8 mouse cellular contexts compared by ENCODE assay signal in the genomic region with DNA sequence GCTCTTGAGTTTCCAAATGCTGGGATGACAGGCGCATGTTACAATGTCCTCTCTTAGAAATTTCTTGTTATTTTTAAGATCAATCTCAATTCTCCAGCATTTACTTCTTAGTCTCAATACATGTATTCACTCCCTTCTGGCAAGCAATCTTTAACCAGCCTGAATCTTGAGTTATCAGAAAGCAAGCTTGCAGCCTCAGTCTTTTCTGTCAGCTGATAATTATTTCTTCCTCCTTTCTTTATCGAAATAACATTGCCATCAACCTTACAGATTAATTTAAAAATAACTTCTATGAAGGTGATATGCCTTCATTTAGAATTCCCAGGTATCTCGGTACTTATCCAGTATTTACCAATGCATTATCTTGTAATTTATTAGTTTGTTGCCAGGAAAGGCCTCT. TPM values are rescaled to one million over a fixed set of nuclear protein-coding genes. Genes with fewer than 3 reads are reported as not detected.
DNase-seq lines count a peak whose midpoint lies in the region; ATAC-seq and TF ChIP-seq lines count a peak whose summit lies in the region.

No protein-coding gene starts in this region.

- no peak for ATAC-seq in kidney, postnatal 0 days (replicated peaks; ENCODE audit: low FRiP score, low read depth)
- ATAC-seq in embryonic facial prominence, embryonic 15.5 days (ENCODE audit: insufficient number of reproducible peaks, low FRiP score, low TSS enrichment, low read depth): no peak
- no peak for ATAC-seq in neural tube, embryonic 13.5 days (ENCODE audit: low read depth)

- TF ChIP-seq CTCF in kidney, postnatal 0 days (IDR thresholded peaks at IDR 0.05; ENCODE audit: low read depth): no peak

- DNase-seq in kidney, postnatal 0 days (ENCODE audit: low spot score): no peak
- DNase-seq in kidney, postnatal 4 days: no peak
- DNase-seq in limb, embryonic 10.5 days (ENCODE audit: low spot score): no peak
- no peak for DNase-seq in urinary bladder, postnatal 14 days (ENCODE audit: low spot score)
- no peak for DNase-seq in spleen, postnatal 14 days (ENCODE audit: low spot score in 2 of 2)
- DNase-seq in MN1 (ENCODE audit: low spot score): no peak

- no peaks in the 10 kb centered on the region for H3K9me3 ChIP-seq in kidney, postnatal 0 days (replicated peaks; ENCODE audit: low read length)
- no peaks in the 10 kb centered on the region for H3K9me3 ChIP-seq in embryonic facial prominence, embryonic 15.5 days (replicated peaks)
- no peaks in the 10 kb centered on the region for H3K9me3 ChIP-seq in limb, embryonic 10.5 days (replicated peaks)
- H3K9me3 ChIP-seq in neural tube, embryonic 13.5 days: no peaks in the 10 kb centered on the region

- H3K4me3 ChIP-seq in kidney, postnatal 0 days (replicated peaks; ENCODE audit: low read depth, low read length): peak overlapping the region; percentile 91; the same call in 1 of the 2 replicates
- H3K4me3 ChIP-seq in embryonic facial prominence, embryonic 15.5 days (replicated peaks): peak overlapping the region; percentile 97
- H3K4me3 ChIP-seq in limb, embryonic 10.5 days: peak overlapping the region; percentile 96
- H3K4me3 ChIP-seq in neural tube, embryonic 13.5 days: peak overlapping the region; percentile 98

- H3K4me2 ChIP-seq in kidney, postnatal 0 days (ENCODE audit: low read length): peak overlapping the region; percentile 81
- peak overlapping the region; percentile 59 for H3K4me2 ChIP-seq in embryonic facial prominence, embryonic 15.5 days (replicated peaks)
- peak overlapping the region; percentile 83 for H3K4me2 ChIP-seq in neural tube, embryonic 13.5 days

- 0 out of 2 replicates have a peak, but pooled peaks cover 11% of the 10 kb centered on the region for H3K4me1 ChIP-seq in kidney, postnatal 0 days (replicated peaks; ENCODE audit: insufficient read depth, low read length)
- peaks cover 3% of the 10 kb centered on the region; the same call in 1 of the 2 replicates for H3K4me1 ChIP-seq in embryonic facial prominence, embryonic 15.5 days
- peaks cover 17% of the 10 kb centered on the region for H3K4me1 ChIP-seq in limb, embryonic 10.5 days
- H3K4me1 ChIP-seq in neural tube, embryonic 13.5 days (replicated peaks): peaks cover 34% of the 10 kb centered on the region

- H3K36me3 ChIP-seq in kidney, postnatal 0 days (ENCODE audit: insufficient read depth, low read length): no peaks in the 10 kb centered on the region
- no peaks in the 10 kb centered on the region for H3K36me3 ChIP-seq in embryonic facial prominence, embryonic 15.5 days
- H3K36me3 ChIP-seq in limb, embryonic 10.5 days: no peaks in the 10 kb centered on the region
- H3K36me3 ChIP-seq in neural tube, embryonic 13.5 days: no peaks in the 10 kb centered on the region

- peak overlapping the region; percentile 99; the same call in 1 of the 2 replicates for H3K9ac ChIP-seq in kidney, postnatal 0 days (ENCODE audit: low read depth, low read length)
- no peak overlapping the region for H3K9ac ChIP-seq in embryonic facial prominence, embryonic 15.5 days
- H3K9ac ChIP-seq in neural tube, embryonic 13.5 days: peak overlapping the region; percentile 96

- 0 out of 2 replicates have a peak overlapping the region, but pooled peaks have one; percentile 97 for H3K27ac ChIP-seq in kidney, postnatal 0 days
- H3K27ac ChIP-seq in embryonic facial prominence, embryonic 15.5 days (replicated peaks): peak overlapping the region; percentile 94
- peak overlapping the region; percentile 98 for H3K27ac ChIP-seq in limb, embryonic 10.5 days
- H3K27ac ChIP-seq in neural tube, embryonic 13.5 days (replicated peaks): peak overlapping the region; percentile 95

- 80% methylated on average over 3 of the region's 3 CpGs for WGBS in kidney, postnatal 0 days
- WGBS in embryonic facial prominence, embryonic 15.5 days: 80% methylated on average over 3 of the region's 3 CpGs
- WGBS in limb, embryonic 10.5 days: 73% methylated on average over 3 of the region's 3 CpGs
- 80% methylated on average over 3 of the region's 3 CpGs for WGBS in neural tube, embryonic 13.5 days

- no peaks in the 10 kb centered on the region for H3K27me3 ChIP-seq in kidney, postnatal 0 days (ENCODE audit: insufficient read depth, low read length)
- no peaks in the 10 kb centered on the region for H3K27me3 ChIP-seq in embryonic facial prominence, embryonic 15.5 days
- H3K27me3 ChIP-seq in limb, embryonic 10.5 days (ENCODE audit: low read depth, poor library complexity, severe bottlenecking): no peaks in the 10 kb centered on the region
- no peaks in the 10 kb centered on the region for H3K27me3 ChIP-seq in neural tube, embryonic 13.5 days

RNA-seq across cellular contexts. Expression of a gene that starts 0.7 kb away (rescaled TPM):
- 15.3 and 17.0 TPM in 2 replicates for polyA plus RNA-seq in kidney, postnatal 0 days (2015; fragmentation: Nextera tagmentation; extraction: Ambion mirVana)
- polyA plus RNA-seq in embryonic facial prominence, embryonic 15.5 days (2015; fragmentation: Nextera tagmentation; extraction: Ambion mirVana): 16.3 and 18.8 TPM in 2 replicates
- polyA plus RNA-seq in limb, embryonic 10.5 days (2016; fragmentation: Nextera tagmentation; extraction: Ambion mirVana): 25.2 and 31.5 TPM in 2 replicates
- 16.7 and 18.9 TPM in 2 replicates for polyA plus RNA-seq in neural tube, embryonic 13.5 days (2015; fragmentation: Nextera tagmentation; extraction: Ambion mirVana)
